Mouse (Mus musculus): ENCODE results near the gene Hfe. TPM values are rescaled to one million over a fixed set of nuclear protein-coding genes. Genes with fewer than 3 reads are reported as not detected.

The Hfe gene
- polyA plus RNA-seq, 1 experiment from 2014 or later, result 2.5 TPM

- no peaks in the 10 kb centered on the region for H3K36me3 ChIP-seq
- no peaks in the 10 kb centered on the region for H3K27me3 ChIP-seq (ENCODE audit: low read depth, poor library complexity, severe bottlenecking)
- H3K9me3 ChIP-seq (replicated peaks), result no peaks in the 10 kb centered on the region
- no peak for DNase-seq (ENCODE audit: low spot score)
- H3K27ac ChIP-seq (replicated peaks), result peak overlapping the region; percentile 88; the same call in 1 of the 2 replicates
- peaks cover 30% of the 10 kb centered on the region for H3K4me1 ChIP-seq
- no peak overlapping the region for H3K4me3 ChIP-seq
- 70% methylated on average over 3 of the region's 3 CpGs for WGBS
Measured at GRCm38 (mm10) chr13:23699767-23700166, 10.9 kb downstream of the Hfe start.

DNA sequence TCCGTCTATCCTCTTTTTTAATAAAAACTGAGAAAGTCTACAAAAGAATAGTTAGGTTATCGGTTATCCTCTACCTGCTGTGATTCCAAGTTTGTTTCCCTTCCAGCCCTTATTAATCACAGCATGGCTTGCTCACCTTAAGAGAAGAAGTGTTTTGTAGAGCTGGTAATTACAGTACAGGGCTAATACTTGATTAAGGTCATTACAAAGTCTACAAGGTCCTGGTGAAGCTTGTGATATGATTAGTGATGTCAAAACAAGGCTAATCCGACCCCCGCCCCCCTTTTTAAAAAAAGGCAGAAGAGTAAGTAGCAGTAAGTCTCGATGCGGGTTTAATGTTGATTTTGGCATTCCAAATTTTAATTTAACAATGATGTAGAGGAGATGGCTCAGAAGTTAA, 11.7 kb downstream of the Hfe start:
- H3K4me3 ChIP-seq, result peak overlapping the region; percentile 60; the same call in 1 of the 2 replicates
- H3K27me3 ChIP-seq (ENCODE audit: low read depth, poor library complexity, severe bottlenecking), result no peaks in the 10 kb centered on the region
- H3K9me3 ChIP-seq (replicated peaks), result no peaks in the 10 kb centered on the region
- H3K27ac ChIP-seq (replicated peaks), result peak overlapping the region; percentile 88
- no peaks in the 10 kb centered on the region for H3K36me3 ChIP-seq
- no peak for DNase-seq (ENCODE audit: low spot score)
- WGBS, result 59% methylated on average over 6 of the region's 6 CpGs
- peaks cover 30% of the 10 kb centered on the region for H3K4me1 ChIP-seq

GRCm38 (mm10) chr13:23698300-23698693, 12.4 kb downstream of the Hfe start, which contains the start of gene Hist1h4c:
Gene Hist1h4c (minus strand): TSS chr13:23698454.
- WGBS, result 0% methylated on average over 20 of the region's 22 CpGs
- peak; percentile 97 for DNase-seq (ENCODE audit: low spot score)
- H3K27me3 ChIP-seq (ENCODE audit: low read depth, poor library complexity, severe bottlenecking), result no peaks in the 10 kb centered on the region
- H3K27ac ChIP-seq (replicated peaks), result peak within 1 kb of the TSS; percentile 88
- peak within 1 kb of the TSS; percentile 60 for H3K4me3 ChIP-seq
- H3K36me3 ChIP-seq, result no peaks in the 10 kb centered on the region
- H3K4me1 ChIP-seq, result peaks cover 30% of the 10 kb centered on the region
- H3K9me3 ChIP-seq (replicated peaks), result no peaks in the 10 kb centered on the region

DNA sequence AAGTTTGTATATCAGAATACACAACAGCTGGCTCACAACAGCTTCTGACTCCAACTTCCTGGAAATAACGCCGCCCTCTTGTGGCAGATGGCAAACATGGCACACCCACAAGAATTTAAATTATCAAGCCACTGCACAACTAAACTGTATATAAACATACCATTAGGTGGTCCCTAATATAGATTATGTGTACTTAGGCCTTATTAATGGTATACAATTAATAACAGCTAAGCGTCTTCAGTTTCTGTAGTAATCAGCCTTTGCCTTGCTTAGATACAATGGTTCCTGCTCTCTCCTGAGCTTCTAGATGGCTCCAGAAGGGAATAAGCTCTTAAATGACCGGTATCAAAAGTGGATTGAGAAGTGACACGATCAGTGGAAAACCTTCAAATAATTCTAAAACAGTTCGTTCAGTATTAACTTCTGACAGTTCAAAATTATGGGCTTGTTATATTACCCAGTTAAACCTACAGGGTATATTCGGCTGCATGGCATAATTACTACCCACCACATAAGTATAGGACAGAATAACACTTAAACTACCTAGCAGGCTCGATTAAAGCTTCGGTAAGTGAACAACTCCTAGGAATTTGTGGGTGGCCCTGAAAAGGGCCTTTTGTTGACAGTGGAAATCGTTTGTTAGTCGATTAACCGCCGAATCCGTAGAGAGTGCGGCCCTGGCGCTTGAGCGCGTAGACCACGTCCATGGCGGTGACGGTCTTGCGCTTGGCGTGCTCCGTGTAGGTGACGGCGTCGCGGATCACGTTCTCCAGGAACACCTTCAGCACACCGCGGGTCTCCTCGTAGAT, 13.0 kb downstream of the Hfe start:
- 1% methylated on average over 22 of the region's 32 CpGs for WGBS
- no peaks in the 10 kb centered on the region for H3K9me3 ChIP-seq (replicated peaks)
- H3K27me3 ChIP-seq (ENCODE audit: low read depth, poor library complexity, severe bottlenecking), result no peaks in the 10 kb centered on the region
- H3K27ac ChIP-seq (replicated peaks), result peak overlapping the region; percentile 88
- DNase-seq (ENCODE audit: low spot score), result peak; percentile 63
- H3K36me3 ChIP-seq, result no peaks in the 10 kb centered on the region
- peak overlapping the region; percentile 60 for H3K4me3 ChIP-seq
- peaks cover 30% of the 10 kb centered on the region for H3K4me1 ChIP-seq

DNA sequence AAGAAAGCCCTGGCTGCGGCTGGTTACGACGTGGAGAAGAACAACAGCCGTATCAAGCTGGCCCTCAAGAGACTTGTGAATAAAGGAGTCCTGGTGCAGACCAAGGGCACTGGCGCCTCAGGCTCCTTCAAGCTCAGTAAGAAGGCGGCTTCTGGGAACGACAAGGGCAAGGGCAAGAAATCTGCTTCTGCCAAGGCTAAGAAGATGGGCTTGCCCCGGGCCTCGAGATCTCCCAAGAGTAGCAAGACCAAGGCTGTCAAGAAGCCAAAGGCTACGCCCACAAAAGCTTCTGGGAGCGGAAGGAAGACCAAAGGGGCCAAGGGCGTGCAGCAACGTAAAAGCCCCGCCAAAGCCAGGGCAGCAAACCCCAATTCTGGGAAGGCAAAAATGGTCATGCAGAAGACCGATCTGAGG, 14.6 kb downstream of the Hfe start:
- DNase-seq (ENCODE audit: low spot score), result no peak
- H3K4me1 ChIP-seq, result peaks cover 29% of the 10 kb centered on the region
- H3K27me3 ChIP-seq (ENCODE audit: low read depth, poor library complexity, severe bottlenecking), result no peaks in the 10 kb centered on the region
- no peaks in the 10 kb centered on the region for H3K36me3 ChIP-seq
- 68% methylated on average over 15 of the region's 15 CpGs for WGBS
- H3K9me3 ChIP-seq (replicated peaks), result no peaks in the 10 kb centered on the region
- peak overlapping the region; percentile 80 for H3K27ac ChIP-seq (replicated peaks)
- H3K4me3 ChIP-seq, result 0 out of 2 replicates have a peak overlapping the region, but pooled peaks have one; percentile 3

GRCm38 (mm10) chr13:23695514-23695913, 15.1 kb downstream of the Hfe start, which contains the start of gene Hist1h1t:
Gene Hist1h1t (plus strand): TSS chr13:23695814.
- WGBS, result 49% methylated on average over 12 of the region's 13 CpGs
- Histone ChIP-seq H3K36me3 (no peaks in the 10 kb centered on the region), H3K4me1 (peaks cover 24% of the 10 kb centered on the region), H3K9me3 (replicated peaks) (no peaks in the 10 kb centered on the region), H3K27ac (replicated peaks) (peak within 1 kb of the TSS; percentile 80), H3K27me3 (ENCODE audit: low read depth, poor library complexity, severe bottlenecking) (no peaks in the 10 kb centered on the region), H3K4me3 (0 out of 2 replicates have a peak within 1 kb of the TSS, but pooled peaks have one; percentile 3)
- DNase-seq (ENCODE audit: low spot score), result no peak

GRCm38 (mm10) chr13:23694956-23695355, 15.7 kb downstream of the Hfe start:
- Histone ChIP-seq H3K4me3 (no peak overlapping the region), H3K27ac (replicated peaks) (peak overlapping the region; percentile 28; the same call in 1 of the 2 replicates), H3K9me3 (replicated peaks) (no peaks in the 10 kb centered on the region), H3K36me3 (no peaks in the 10 kb centered on the region), H3K4me1 (peaks cover 24% of the 10 kb centered on the region), H3K27me3 (ENCODE audit: low read depth, poor library complexity, severe bottlenecking) (no peaks in the 10 kb centered on the region)
- no peak for DNase-seq (ENCODE audit: low spot score)
- WGBS, result 93% methylated on average over 9 of the region's 9 CpGs

GRCm38 (mm10) chr13:23693856-23694440, 16.7 kb downstream of the Hfe start:
- DNase-seq (ENCODE audit: low spot score), result no peak
- Histone ChIP-seq H3K9me3 (replicated peaks) (no peaks in the 10 kb centered on the region), H3K36me3 (no peaks in the 10 kb centered on the region), H3K4me1 (peaks cover 20% of the 10 kb centered on the region), H3K4me3 (no peak overlapping the region), H3K27me3 (ENCODE audit: low read depth, poor library complexity, severe bottlenecking) (no peaks in the 10 kb centered on the region), H3K27ac (replicated peaks) (0 out of 2 replicates have a peak overlapping the region, but pooled peaks have one; percentile 9)
- 83% methylated on average over 6 of the region's 6 CpGs for WGBS

- WGBS, result 90% methylated on average over 2 of the region's 2 CpGs
- no peaks in the 10 kb centered on the region for H3K27me3 ChIP-seq (ENCODE audit: low read depth, poor library complexity, severe bottlenecking)
Measured at GRCm38 (mm10) chr13:23689459-23689858, 21.2 kb downstream of the Hfe start.

GRCm38 (mm10) chr13:23688956-23689355, 21.7 kb downstream of the Hfe start:
- no peaks in the 10 kb centered on the region for H3K27me3 ChIP-seq (ENCODE audit: low read depth, poor library complexity, severe bottlenecking)
- no peaks in the 10 kb centered on the region for H3K9me3 ChIP-seq (replicated peaks)
- no peak overlapping the region for H3K27ac ChIP-seq (replicated peaks)
- DNase-seq (ENCODE audit: low spot score), result no peak
- no peaks in the 10 kb centered on the region for H3K36me3 ChIP-seq
- peaks cover 15% of the 10 kb centered on the region for H3K4me1 ChIP-seq
- H3K4me3 ChIP-seq, result no peak overlapping the region
- 93% methylated on average over 2 of the region's 2 CpGs for WGBS

More at GRCm38 (mm10) chr13:23689459-23689858, 21.2 kb downstream of the Hfe start:
- no peaks in the 10 kb centered on the region for H3K9me3 ChIP-seq (replicated peaks)
- H3K4me1 ChIP-seq, result peaks cover 15% of the 10 kb centered on the region
- H3K36me3 ChIP-seq, result no peaks in the 10 kb centered on the region
- H3K4me3 ChIP-seq, result no peak overlapping the region
- no peak for DNase-seq (ENCODE audit: low spot score)
- no peak overlapping the region for H3K27ac ChIP-seq (replicated peaks)

DNA sequence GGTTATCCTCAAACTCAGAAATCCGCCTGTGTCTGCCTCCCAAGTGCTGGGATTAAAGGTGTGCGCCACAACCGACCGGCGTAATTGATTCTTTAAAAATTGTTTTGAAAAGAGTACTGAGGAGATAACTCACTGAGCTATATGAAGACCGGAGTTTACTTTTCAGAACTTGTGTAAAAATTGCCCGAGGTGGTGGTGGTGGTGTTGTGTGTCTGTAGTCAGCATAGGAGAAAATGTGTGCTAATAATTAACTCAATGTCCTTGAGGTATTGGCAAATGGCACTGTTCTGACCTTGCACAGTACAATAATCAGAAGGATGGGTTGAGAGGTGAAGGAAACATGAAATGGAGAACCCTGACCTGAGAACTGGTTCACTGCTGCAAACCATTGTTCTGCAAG, 22.7 kb downstream of the Hfe start:
- peaks cover 19% of the 10 kb centered on the region for H3K4me1 ChIP-seq
- H3K4me3 ChIP-seq, result no peak overlapping the region
- H3K27me3 ChIP-seq (ENCODE audit: low read depth, poor library complexity, severe bottlenecking), result no peaks in the 10 kb centered on the region
- DNase-seq (ENCODE audit: low spot score), result no peak
- H3K9me3 ChIP-seq (replicated peaks), result no peaks in the 10 kb centered on the region
- no peaks in the 10 kb centered on the region for H3K36me3 ChIP-seq
- H3K27ac ChIP-seq (replicated peaks), result no peak overlapping the region
- WGBS, result 95% methylated on average over 7 of the region's 7 CpGs

GRCm38 (mm10) chr13:23687181-23687580, 23.5 kb downstream of the Hfe start:
- Histone ChIP-seq H3K9me3 (replicated peaks) (no peaks in the 10 kb centered on the region), H3K4me1 (peaks cover 26% of the 10 kb centered on the region), H3K4me3 (no peak overlapping the region), H3K27me3 (ENCODE audit: low read depth, poor library complexity, severe bottlenecking) (no peaks in the 10 kb centered on the region), H3K36me3 (no peaks in the 10 kb centered on the region), H3K27ac (replicated peaks) (no peak overlapping the region)
- WGBS, result 88% methylated on average over 4 of the region's 4 CpGs
- no peak for DNase-seq (ENCODE audit: low spot score)

DNA sequence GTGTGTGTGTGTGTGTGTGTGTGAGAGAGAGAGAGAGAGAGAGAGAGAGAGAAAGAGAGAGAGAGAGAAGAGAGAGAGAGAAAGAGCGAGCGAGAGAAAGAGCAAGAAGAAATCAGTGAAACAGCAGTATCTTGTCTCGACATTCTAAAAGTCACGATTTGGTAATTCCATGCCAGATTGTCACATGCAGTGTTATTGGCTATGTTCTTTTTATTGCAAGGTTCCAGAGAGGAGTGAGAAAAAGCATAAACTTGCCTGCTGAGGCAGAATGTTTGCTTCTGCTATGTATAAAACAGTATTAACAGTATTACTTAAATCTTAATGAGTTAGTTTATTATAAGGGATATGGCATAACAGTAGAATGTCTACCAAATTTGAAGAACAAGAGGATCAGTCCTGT, 24.7 kb downstream of the Hfe start:
- Histone ChIP-seq H3K4me3 (peak overlapping the region; percentile 59), H3K36me3 (no peaks in the 10 kb centered on the region), H3K27me3 (ENCODE audit: low read depth, poor library complexity, severe bottlenecking) (no peaks in the 10 kb centered on the region), H3K4me1 (peaks cover 29% of the 10 kb centered on the region), H3K9me3 (replicated peaks) (no peaks in the 10 kb centered on the region), H3K27ac (replicated peaks) (peak overlapping the region; percentile 92)
- no peak for DNase-seq (ENCODE audit: low spot score)
- WGBS, result 77% methylated on average over 4 of the region's 4 CpGs

All from midbrain, embryonic 10.5 days (tissue).